Mouse (Mus musculus) left cerebral cortex, adult 11 months (tissue): ENCODE results near the gene Slc9a9.

Experiments used
- DNase-seq: peaks from one replicate; pipeline ENCODE4 v3.0.0; 2022; ENCODE audit warnings: low spot score

Gene Slc9a9

DNA sequence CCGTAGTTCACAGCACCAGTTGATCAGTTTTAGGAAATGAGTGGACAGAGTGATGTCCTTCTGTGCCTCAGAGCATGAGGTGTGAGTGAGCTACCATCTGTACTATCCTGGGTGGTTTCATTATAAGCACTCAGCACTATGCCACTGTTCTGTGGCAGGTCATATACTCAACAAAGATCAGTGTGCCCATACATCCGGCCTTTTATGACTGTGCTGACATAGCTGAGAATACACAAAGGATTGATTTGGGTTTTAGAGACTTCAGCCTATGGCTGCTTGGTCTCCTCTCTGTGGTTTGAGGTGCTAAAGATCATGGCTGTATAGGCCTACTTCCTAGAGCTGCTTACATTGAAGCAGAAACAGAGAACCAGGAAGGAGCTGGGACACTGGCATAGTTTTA, 12.6 kb downstream of the Slc9a9 start:
- no peak for DNase-seq

DNA sequence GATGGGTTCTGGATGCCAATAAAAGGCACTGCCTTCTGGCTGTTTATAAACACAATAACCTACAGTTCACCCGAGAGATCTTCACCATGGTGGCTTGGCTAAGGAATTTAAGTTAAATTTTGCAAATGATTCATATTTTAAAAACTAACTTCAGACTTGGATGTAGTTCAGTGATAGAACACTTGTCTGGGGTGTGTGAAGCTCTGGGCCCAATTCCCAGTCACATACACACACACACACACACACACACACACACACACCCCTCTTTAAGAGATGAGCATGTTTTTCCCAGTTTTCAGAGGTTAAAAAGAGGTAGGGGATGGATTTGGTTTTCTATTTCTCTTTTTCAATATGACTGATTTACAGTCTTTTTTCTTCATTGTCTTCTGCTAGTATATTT, 15.9 kb downstream of the Slc9a9 start:
- DNase-seq: no peak

- no peak for DNase-seq
These were observed 16.7 kb downstream of the Slc9a9 start for GRCm38 (mm10) chr9:94686380-94686779.

GRCm38 (mm10) chr9:94687203-94687859, 17.6 kb downstream of the Slc9a9 start:
- no peak for DNase-seq

DNA sequence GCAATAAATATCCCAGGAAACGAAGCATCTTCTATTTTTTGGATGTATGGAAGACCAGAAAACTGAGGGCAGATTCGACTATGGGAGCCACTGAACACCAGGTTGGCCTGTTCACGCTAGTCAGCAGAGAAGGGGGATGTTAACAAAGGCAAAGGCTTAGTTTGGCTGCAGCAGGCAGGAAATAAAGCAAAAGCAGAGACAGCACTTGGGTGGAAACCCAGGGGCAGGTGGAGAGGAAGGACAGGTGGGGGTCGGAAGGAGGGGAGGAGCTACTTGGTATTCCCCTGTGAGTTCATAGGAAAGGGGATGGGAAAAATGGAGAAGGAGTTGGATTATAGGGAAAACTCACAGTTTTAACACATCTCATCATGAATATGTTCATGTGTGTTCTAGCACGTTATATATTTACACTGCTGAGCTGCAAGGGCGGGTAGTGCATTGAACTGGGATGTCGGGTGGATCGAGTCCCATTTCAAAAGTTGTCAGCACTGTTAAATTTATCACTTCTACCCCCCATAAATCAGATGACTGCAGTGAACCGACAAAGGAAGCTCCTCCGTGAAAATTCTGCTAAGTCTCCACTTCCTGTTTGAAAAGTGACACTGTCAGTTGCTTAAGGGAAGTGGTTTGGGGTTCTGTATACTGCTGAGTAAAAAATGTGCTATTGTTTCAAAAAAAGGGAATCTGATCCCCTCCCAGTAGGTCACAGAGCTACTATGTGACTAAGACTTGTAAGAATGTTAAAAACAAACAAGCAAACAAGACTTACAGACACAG, 21.8 kb downstream of the Slc9a9 start:
- DNase-seq: no peak

DNA sequence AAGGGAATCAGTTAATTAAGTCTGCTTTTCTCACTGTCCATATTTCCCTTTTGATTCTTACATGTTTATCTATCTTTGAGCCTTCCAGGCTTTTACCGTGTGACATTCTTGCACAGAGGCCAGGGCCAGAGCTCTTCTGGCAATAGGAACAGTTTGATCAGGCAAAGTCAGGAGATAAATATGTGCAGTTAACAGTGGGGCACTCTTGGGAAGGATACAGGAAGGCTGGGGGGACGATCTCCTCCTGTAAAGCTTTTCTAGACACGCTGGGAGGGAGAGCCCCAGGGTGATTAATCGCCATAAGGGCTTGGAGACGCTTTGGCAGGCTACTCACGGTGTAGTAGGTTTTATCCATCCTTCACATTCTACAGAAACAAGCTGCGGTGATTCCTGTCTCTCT, 22.4 kb downstream of the Slc9a9 start:
- no peak for DNase-seq

GRCm38 (mm10) chr9:94694243-94694642, 24.5 kb downstream of the Slc9a9 start:
- DNase-seq: no peak

DNA sequence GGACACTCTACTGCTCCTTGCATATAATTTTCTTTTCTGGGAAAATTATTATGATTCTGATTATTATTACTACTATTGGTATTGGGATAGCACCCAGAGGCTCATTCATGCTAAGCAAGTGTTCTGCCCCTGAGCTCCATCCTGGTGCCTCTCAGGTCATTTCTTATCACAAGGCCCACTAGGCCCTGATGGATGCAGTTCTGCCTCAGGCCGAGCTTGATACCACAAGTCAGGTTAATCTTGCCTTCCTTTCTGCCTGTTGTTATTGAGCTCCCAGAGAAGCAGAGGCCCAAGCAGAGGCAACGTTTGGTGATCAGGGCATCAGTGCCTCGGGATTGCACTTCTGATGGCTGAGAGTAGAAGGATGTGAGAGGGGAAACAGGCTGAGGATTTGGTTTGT, 25.3 kb downstream of the Slc9a9 start:
- DNase-seq: no peak

DNA sequence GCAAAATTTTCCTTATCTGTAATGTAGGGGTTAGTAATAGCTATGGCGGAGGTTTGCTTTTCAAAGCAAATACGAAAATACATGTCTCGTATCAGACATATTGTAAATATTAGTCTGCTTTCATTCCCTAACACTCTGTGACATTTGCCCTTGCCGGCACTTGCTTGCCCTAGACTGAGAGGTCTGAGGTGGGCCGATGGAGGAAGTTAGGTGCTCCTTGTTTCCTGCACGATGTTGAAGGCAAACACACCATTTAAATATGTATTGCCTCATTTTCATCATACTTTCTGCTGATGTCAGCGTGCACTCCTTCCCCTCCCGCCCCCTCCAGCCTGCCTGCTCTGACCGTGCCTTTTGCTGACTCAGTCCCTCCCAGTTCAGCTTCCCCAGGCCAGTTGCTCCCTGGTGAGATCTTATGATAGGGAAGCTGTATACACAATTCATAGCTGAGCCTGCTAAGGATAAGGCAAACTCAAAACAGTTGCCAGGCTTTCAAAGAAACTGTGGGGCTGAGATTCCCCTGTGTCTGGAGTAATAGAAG, 26.9 kb downstream of the Slc9a9 start:
- no peak for DNase-seq

DNA sequence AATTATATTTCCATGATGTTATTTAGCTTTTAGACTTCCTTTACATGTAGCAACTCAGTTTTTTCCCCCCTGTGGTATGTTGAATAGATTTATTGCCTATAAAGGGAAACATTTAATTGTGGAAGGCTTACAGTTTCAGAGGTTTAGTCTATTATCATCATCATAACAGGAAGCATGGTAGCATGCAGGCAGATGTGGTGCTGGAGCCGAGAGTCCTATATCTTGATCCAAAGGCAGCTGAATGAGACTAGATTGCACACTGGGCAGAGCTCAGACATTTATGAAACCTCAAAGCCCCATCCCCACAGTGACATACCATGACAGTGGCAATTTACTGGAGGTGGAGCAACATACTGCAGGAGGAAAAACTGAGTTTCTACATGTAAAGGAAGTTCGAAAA, 28.5 kb downstream of the Slc9a9 start:
- no peak for DNase-seq

DNA sequence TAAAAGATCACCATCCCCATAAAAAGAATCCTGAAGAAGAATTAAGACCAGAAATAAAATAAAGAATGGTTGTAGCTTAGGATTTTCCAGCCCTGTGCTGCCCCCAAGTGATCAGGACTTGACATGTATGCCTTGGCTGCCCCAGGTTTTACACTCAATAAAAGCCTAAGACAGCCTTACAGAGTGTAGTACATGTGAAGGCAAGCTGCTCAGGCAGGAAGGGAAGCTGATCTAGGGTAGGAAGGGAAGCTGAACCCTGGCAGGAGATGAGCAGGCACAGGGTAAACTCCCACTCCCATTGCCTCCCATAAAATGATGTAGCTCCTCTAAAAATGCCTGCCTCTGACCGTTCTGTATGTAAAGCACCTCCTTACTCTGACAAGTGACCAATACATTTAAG, 30.8 kb downstream of the Slc9a9 start:
- DNase-seq: peak; percentile 46

- DNase-seq: no peak
These were observed 31.6 kb downstream of the Slc9a9 start for GRCm38 (mm10) chr9:94701193-94701869.

DNA sequence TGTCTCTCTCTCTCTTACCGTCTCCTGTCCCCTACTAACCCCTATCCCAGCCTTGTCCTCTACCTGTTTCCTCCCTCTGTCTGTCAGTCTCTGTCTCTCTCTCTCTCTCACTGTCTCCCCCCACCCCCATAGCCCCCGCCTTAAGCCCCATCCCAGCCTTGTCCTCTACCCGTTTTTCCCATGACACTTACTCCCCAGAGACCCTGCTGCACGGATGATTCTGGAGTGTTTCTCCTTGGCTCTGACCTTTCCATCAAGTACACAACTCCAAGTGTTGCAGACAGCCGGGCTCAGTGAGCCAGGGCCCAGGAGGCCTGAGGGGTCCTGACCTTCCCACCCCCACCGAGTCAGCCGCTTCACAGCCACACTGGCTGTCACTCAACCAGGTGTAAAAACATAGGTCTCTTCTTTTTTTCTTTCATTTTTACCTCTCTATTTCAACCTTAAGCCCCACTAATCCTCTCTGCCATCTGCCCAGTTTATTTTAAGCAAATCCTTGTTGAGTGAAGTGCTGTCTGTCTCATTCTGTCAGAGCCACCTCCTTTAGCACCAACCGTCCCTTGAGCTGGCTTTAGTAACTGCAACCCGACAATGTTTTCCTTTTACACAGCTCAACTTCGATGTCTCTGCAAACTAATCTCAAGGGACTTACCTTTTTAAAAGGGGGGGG, 32.4 kb downstream of the Slc9a9 start:
- no peak for DNase-seq

DNA sequence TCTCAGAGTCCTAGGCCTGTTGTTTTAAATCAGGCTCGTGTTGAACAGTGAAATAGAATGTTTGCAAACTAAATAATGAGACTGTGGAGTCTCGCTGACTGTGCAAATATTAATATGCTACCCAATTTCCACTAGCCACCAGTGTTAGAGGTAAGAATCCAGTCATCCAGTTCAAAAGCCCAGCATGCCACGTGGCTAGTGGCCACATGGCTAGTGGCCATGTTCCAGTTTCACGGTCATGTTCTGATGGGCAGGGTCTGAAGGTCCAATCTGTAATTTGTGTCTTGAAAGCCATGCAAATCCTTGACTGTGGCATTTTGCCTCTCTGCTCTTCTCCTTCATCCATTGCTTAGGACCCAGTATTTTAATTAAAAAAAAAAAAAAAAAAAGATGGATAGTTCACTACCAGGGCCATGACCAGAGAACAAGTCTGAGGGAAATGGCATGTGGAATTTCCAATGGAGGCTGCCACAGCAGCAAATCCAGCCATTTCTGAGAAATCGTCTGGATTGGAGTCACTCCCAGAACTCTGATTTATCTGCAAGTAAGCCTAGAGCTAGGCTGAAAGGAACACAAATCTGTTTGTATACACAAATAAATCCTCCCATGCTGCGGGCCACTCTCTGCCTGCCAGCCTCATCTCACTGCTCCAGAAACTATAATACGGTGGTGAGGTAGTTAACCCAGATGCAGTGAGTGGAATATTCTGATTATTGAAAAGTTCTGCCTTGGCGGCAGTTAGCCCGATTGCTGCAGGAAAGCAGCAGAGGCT, 35.5 kb downstream of the Slc9a9 start:
- DNase-seq: no peak

DNA sequence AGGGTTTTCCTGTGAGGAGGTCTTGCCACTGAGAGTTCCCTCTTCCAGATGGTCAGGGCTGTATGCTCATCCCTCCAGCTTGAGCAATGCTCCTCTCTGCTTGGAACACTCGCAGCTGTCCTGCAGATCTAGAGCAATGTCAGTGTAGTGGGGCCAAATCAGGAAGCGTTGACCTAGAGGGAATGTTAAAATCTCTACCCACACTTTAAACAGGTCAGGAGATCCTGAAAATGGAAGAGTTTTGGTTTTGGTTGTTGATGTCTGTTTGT, 36.0 kb downstream of the Slc9a9 start:
- DNase-seq: no peak

DNA sequence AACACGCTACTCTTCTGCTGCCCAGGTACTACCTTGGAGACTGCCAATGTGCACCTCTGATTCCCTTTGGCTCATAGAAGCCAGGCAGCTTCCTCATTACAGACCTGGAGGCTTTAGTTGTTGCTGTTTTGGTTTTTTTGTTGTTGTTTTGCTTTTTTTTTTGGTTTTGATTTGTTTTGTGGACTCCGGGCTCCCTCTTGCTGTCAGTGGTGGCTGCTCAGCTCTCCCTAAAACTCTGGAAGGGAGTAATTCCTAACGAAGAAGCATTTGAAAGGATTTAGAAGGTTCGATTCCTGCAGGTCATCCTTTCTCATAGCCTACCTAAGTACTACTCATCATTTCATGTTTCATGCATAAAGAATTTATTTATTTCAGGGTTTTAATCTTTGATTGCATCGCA, 42.4 kb downstream of the Slc9a9 start:
- DNase-seq: no peak

- no peak for DNase-seq
These were observed 47.0 kb downstream of the Slc9a9 start for GRCm38 (mm10) chr9:94716695-94717094.

DNA sequence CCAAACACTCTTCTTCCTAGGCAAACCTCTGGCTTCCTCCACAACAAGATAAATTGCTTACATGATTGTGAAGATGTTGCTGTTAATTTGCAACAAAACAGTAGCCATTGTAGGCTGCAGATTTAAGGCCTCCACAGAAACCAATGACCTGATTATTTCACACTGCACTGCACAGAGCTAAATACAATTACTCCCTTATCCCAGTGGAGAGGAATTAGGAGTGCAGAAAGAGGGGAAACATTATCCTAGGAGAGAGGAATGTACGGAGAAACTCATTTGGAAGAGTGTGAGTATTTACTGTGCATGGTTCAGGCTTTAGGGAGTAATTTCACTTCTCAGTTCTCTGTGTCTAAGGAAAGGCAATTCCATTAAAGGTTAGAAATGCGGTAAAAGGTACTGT, 53.9 kb downstream of the Slc9a9 start:
- no peak for DNase-seq

DNA sequence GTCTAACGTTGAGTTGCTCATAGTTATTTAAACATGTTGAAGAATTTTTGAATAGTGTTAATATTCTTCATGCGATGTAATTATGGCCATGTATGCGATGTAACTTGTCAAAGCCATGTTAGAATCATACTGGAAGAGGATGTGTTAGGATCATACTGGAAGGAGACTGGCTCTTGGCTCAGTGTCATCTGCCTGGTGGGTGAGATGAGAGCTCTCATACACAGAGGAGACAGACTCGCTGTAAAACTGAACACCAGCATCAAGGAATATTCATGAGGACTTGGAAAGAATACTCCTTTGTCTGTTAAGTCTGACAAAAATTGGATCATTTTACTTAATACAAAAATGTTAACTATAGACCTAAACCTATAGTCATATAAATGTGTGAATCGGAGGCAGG, 55.4 kb downstream of the Slc9a9 start:
- no peak for DNase-seq

GRCm38 (mm10) chr9:94727457-94727856, 57.7 kb downstream of the Slc9a9 start:
- no peak for DNase-seq

GRCm38 (mm10) chr9:94730396-94730795, 60.7 kb downstream of the Slc9a9 start:
- DNase-seq: no peak

- DNase-seq: no peak
These were observed 62.4 kb downstream of the Slc9a9 start for GRCm38 (mm10) chr9:94732136-94732535.
